Mouse (Mus musculus) adipocyte (in vitro differentiated cells): ENCODE measurements around the gene Lmntd2.

ENCODE experiments used
- DNase-seq: peaks from one replicate; pipeline ENCODE4 v3.0.0-alpha.2; 2016; ENCODE audit warnings: low spot score

The Lmntd2 gene

GRCm38 (mm10) chr7:141190220-141190619, 23.7 kb downstream of the Lmntd2 start:
- DNase-seq = no peak

- no peak for DNase-seq
Observed at GRCm38 (mm10) chr7:141188733-141189132, 25.1 kb downstream of the Lmntd2 start.

- no peak for DNase-seq
Observed at GRCm38 (mm10) chr7:141188194-141188593, 25.7 kb downstream of the Lmntd2 start.

GRCm38 (mm10) chr7:141176173-141176572, 37.7 kb downstream of the Lmntd2 start:
- DNase-seq = peak; percentile 89

- DNase-seq = no peak
Observed at GRCm38 (mm10) chr7:141175068-141175467, 38.8 kb downstream of the Lmntd2 start.

- no peak for DNase-seq
Observed at GRCm38 (mm10) chr7:141173323-141173850, 40.5 kb downstream of the Lmntd2 start.

- peak; percentile 91 for DNase-seq
Observed at GRCm38 (mm10) chr7:141172116-141173006, 41.5 kb downstream of the Lmntd2 start, which contains the start of gene Rnh1. Rnh1 (minus strand) TSS chr7:141172857.

- DNase-seq = peak; percentile 38
Observed at GRCm38 (mm10) chr7:141169866-141170265, 44.0 kb downstream of the Lmntd2 start.

GRCm38 (mm10) chr7:141169300-141169699, 44.6 kb downstream of the Lmntd2 start:
- peak; percentile 92 for DNase-seq

GRCm38 (mm10) chr7:141168518-141168953, 45.3 kb downstream of the Lmntd2 start:
- DNase-seq = peak; percentile 88

- peak; percentile 75 for DNase-seq
Observed at GRCm38 (mm10) chr7:141167901-141168517, 45.9 kb downstream of the Lmntd2 start.

GRCm38 (mm10) chr7:141164850-141165249, 49.0 kb downstream of the Lmntd2 start:
- DNase-seq = peak; percentile 28

- DNase-seq = no peak
Observed at GRCm38 (mm10) chr7:141164397-141164796, 49.5 kb downstream of the Lmntd2 start.
